Mouse (Mus musculus): Measurements from ENCODE around the gene Carns1. TPM values are rescaled to one million over a fixed set of nuclear protein-coding genes. Genes with fewer than 3 reads are reported as not detected.
"Not testable (repeated sequence)": the region's sequence is repeated elsewhere in the genome, so short reads cannot be mapped to it uniquely, and the experiment has no call there.

The Carns1 gene
- total RNA-seq, 4 experiments from 2014 or later, result 23.8 to 33.0 (median 24.9) TPM

DNA sequence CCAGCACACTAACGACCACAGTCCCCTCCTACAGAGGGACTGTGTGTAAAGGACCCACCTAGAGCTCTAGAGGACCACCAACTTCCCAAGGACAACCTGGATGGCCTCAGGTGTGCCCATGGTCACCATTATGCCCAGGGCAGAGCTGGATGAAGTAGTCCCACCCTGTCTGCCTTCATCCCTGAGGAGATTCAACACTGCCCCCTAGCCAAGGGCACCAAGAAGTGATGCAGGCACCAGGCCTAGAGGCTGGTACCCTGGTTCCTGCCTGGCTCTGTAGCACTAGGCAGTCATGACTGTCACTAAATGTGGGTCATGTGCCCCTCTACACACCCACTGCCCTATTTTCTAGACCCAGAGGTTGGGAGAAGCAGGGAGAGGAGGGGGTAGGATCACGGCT, 43.5 kb downstream of the Carns1 start:
- no peak for DNase-seq (ENCODE audit: low spot score in 2 of 2)

DNA sequence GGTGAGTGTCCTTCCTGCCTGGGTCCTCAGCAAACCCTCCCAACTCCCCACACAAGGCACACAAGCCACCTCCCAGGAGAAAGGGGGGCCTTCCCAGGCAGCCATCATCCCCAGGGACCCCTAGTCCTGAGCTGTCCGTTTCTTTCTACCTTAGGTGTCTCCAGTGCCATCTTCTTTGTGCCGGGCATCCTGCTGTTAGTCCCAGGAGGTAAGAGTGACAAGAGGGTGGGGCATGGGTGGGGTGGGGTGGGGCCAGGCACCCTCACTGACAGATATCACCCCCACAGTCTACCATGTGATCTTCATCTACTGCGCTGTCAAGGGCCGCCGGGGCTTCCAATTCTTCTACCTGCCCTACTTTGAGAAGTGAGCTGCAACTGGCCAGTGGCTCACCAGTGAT, 44.2 kb downstream of the Carns1 start:
- DNase-seq (ENCODE audit: low spot score in 2 of 2), result no peak

DNA sequence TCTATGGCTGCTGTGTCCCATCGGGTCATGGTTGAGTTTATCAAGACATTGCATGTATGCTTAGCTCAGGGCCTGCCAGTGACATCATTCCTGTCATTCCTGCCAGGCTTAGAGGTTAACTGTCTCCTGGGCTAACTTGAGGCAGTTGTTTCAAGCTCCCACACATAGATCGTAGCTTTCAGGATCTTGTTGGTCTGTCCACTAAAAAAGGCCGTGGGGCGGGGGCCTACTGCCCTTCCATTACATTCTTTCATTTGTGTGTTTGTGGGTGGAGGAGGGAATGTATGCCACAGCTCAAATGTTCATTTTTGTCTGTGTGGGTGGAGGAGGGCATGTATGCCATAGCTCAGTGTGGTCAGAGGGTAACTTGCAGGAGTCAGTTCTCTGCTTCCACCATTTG, 45.2 kb downstream of the Carns1 start:
- no peak for DNase-seq (ENCODE audit: low spot score in 2 of 2)

DNA sequence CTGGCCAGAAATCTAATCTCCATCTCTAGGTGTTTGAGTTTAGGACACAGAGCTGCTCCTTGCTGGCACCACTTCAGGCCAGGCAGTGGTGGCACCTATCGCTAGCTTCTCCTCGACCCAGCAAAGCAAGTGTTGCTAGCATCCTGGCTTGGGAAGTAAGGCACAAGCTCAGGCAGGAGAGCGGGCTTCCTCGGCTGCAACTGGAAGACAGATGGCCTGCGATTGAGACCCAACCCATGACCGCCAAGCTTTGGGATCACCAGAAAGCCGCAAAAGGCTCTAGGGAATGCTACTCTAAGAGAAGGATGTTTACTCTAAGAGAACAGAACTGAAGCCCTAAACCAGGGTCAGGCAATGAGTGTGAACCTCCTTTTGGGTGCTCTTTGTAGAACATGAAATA, 45.8 kb downstream of the Carns1 start:
- no peak for DNase-seq (ENCODE audit: low spot score in 2 of 2)

DNA sequence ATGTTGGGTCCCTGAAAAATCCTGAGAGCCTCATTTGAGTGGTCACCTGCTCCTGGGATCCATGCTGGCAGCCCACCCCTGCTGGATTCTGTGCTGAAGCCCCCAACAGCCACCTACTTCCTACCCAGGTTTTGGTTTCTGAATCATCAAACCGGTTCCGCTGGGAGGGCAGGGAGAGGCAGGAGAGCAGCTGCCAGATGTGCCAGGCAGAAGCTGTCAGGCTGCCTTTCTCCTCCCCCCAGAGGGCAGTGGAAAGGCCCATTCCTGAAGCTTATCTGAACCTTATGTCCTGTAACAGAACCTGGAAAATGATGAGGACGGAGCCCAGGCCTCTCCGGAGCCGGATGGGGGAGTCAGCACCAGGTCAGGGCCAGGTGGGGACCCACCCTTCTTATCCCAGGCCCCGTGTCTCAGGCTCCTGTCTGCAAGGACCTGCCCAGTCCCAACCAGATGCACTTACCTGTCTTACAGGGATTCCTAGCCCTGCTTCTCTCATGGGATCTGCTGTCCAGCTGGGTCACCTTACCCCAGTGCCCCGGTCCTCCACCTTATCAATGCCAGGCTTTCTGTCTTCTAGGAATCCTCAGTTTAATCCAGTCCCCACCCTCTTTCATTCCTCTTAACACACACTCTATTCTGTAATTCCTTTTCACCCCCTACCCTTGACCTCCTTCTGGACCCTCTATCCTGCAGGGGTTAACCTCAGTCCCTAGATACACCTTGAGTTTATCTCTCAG, 48.4 kb downstream of the Carns1 start:
- DNase-seq (ENCODE audit: low spot score in 2 of 2), result no peak

DNA sequence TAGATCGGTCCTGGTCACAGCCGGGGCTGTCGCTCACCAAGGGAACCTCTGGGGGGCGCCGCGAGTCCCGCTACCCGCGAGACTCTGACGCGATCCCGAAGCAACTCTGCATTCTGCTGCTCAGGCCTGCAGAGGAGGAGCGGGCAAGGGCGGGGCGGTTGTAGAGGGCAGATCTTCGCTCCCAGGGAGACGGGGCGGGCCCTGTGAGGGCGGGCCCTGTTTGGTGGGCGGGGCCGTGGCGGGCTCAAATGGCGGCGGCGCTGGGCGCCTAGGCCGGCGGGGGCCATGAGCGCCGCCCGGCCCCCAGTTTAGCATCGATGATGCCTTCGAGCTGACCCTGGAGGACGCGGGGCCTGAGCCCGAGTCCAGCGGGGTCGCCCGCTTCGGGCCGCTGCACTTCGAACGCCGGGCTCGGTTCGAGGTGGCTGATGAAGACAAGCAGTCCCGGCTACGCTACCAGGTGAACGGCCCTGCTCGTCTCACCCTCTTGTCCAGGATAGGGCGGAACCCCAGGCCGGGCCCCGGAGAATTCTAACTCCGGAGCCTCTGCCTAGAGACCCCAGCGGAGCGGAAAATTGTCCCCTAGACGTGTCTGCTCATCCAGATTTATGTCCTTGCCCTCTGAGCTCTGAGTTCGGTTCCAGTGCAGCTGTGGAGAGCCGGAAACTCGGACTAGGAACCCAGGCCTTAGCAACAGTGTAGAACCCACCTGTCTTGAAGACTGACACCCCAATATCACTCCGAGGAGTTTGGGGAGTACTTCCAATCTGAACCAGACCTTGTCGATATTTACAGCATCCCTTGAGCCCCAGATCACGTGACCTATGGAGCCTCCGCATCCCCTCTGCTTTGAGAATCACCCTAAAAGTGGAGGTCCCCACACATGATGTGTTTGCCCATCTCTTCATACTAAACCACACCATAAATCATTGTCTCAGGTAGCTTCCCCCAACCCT, 49.3 kb downstream of the Carns1 start, which contains the start of gene Aip:
Gene Aip (minus strand): TSS at position 118 of the 956 bp plus-strand sequence.
- peak; percentile 96 to 98 for DNase-seq (ENCODE audit: low spot score in 2 of 2)

DNA sequence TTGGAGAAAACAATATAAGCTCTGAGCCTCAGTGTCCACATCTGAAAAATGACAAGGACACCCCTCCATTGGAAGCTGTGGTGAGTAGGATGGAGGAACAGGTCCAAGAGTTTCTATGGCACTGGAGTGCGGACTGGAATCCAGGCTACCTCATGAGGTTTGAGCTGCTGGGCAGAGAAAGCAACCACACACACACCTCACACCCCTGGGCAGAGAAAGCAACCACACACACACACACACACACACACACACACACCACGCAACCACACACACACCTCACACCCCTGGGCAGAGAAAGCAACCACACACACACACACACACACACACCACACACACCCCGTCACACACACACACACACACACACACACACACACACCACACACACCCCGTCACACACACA, 50.0 kb downstream of the Carns1 start:
- not testable (repeated sequence) for DNase-seq (ENCODE audit: low spot score in 2 of 2)

DNA sequence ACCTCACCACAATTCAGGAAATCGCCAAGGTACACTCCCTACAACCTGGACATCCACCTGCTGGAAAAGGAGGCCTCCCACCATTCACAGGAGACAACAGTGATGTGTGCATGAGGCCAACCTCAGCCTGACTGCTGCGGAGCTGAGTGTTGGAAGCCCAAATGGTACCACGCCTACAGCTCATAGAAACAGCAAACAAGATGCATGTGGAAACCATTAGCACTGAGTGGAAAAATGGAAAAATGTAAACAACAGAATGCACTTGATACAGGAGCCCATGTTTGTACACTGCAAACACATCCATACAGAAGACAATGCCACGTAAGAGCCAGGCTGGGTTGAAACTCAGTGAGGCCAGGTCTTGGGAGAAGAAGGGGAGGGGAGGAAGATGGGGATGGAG, 50.8 kb downstream of the Carns1 start:
- DNase-seq (ENCODE audit: low spot score in 2 of 2), result no peak

DNA sequence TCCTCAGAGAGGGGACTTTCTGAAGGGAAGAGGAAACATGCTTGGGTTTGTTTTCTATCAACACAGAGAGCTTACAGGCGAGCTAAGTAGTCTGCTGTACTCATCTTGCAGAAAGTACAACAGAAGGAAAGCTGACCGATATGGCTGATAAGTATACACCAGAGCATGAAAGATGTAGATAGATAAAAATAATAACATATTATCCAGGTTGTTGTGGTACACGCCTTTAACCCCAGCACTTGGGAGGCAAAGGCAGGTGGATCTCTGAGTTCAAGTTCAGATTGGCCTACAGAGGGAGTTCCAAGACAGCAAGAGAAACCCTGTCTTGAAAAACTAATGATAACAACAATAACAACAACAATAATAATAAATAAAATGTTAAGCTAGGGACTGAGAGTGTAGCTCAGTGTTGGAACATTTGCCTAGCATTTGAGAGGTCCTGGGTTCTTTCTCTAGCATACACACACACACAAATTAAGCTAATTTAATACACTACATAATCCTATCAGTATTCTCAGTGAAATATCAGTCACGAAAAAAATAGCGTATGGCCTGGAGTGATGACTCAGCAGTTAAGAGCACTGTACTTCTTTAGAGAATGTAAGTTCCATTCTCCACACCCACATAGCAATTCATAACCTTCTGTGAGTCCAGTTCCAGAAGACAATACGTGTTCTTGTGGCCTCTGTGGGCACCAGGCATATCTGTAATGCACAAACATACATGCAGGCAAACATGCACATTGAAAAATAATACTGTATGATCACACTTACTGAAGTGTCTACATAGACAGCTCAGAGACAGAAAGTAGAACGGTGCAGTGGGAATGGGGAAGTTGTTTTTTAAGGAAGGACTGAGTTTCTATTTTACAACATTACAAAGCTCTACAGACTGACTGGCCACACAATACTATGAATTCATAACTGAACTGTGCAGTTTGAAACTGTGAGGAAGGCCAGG, 52.6 kb downstream of the Carns1 start:
- no peak for DNase-seq (ENCODE audit: low spot score in 2 of 2)

DNA sequence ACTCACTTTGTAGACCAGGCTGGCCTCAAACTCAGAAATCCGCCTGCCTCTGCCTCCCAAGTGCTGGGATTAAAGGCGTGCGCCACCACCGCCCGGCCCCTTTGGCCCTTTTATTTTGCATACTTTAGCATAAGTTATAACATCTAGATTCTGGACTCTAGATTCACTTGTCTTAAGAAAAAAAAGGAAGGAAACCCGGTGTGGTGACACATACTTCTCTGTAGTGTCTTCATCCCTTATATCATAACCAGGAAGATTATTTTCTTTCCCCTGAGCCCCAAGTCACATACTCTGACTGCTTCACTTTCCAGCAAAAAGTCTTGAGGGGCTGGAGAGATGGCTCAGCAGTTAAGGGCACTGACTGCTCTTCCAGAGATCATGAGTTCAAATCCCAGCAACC, 53.4 kb downstream of the Carns1 start:
- not testable (repeated sequence) for DNase-seq (ENCODE audit: low spot score in 2 of 2)

DNA sequence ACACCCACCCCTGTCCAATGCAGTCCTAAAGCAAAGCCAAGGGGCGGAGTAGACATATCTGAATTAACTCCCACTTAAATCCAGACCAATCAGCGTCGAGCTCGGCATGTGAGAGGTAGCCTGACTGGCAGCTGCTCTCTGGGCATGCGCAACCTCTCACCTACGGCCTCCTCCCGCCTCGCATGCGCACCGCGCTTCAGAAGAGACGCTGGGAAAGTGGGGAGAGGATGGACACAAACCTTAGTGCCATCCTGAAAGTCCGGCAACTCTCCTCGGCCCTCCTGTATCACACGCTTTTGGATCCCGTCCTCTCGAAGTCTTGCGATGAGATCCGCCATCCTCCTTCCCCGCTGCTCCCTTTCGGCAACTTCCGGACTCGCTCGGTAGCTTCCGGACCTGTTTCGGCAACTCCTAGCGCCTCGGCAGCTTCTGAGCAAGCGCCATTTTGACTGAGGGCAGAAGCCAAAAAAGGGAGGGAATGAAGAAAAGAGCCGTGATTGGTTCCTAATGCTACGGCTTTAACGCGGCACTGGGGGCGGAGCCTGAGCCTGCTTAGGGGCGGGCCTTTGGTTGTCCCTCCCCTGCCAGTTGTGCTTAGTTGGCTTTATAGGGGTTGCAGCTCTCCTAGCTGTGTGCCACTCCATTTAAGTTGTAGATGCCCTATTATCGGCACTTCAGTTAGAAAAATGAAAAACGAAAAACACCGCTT, 54.0 kb downstream of the Carns1 start:
- peak; percentile 98 for DNase-seq (ENCODE audit: low spot score in 2 of 2)

DNA sequence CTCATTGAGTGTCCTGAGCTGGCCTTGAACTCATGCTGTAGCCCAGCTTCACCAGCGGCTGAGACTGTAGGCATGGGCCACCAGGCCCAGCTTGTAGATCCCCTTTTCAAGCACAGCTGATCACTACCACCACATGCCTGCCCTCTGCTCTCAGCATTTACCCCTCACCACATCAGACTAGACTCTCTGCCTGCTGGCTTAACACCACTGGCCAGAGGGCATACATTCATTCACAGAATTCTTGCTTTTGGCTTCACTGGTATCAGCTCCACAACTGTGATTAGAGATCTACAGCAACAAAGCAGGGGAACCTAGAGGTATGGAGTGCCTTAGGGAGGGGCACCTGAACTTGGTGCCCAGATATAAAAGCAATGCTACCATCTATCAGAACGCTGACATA, 54.8 kb downstream of the Carns1 start:
- DNase-seq (ENCODE audit: low spot score in 2 of 2), result no peak

DNA sequence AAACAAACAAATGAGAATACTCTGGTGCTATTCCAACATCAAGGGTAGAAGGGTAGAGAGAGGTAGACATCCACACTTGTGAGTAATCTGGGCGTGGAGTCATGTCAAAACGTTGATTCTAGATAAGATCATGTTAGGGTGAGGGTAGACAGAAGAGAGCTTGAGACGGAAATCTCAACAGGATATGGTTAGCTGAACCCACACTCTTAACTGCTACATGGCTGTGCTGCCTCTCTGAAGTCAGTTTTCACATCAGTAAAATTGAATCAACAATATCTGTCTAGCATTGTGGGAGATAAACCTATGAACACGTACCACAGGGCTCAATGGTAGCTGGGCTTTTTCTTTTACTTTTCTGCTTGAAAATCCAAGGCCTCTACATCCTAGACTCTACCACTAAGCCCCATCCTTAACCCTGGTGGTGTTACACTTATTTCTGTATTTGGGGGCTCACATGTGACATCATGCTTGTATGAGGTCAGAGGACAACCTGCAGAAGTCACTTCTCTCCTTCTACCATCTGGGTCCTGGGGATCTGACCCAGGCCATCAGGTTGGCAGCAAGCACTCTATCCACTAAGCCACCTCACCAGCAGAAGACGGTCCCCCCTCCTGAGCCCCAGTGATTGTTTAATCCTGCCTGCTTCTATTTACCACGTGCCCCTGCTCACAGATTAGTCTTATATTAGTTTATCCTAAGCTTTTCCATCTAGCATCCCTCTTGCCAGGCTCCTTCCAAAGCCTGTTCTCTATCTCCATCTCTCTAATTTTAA, 55.4 kb downstream of the Carns1 start:
- DNase-seq (ENCODE audit: low spot score in 2 of 2), result no peak

DNA sequence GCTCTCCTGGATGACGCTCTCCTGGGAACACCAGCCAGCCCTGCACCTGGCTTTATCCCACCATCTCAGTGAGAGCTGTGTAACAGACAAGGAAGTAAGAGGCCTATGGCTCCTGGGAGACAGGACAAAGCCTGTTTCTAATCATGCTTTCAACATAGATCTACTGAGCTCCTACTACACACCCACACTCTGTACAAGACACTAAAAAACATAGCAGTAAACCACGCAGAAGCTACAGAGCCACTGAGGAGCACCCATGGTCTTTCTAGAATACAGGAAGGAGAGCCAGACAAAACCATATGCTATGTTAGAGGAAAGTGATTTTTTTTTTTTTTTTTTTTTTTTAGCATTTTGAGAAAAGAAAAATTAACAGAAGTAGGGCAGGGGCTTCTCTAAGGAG, 56.9 kb downstream of the Carns1 start:
- DNase-seq (ENCODE audit: low spot score in 2 of 2), result no peak

DNA sequence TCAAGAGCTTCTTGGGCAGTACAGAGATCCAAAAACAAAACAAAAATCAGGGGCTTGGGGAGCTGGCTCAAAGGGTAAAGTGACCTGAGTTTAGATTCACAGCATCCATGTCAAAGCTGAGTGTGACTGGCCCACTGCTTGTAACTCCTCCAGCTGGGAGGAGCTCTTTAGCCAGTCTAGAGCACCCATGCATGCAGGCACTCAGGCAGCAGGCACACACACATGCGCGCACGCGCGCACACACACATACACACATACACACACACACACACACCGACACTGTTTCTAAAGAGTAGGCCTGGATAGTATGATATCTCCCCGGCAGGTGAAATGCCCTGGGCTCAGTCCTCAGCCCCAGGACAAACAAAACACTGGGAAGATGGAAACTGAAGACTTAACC, 58.3 kb downstream of the Carns1 start:
- DNase-seq (ENCODE audit: low spot score in 2 of 2), result no peak

DNA sequence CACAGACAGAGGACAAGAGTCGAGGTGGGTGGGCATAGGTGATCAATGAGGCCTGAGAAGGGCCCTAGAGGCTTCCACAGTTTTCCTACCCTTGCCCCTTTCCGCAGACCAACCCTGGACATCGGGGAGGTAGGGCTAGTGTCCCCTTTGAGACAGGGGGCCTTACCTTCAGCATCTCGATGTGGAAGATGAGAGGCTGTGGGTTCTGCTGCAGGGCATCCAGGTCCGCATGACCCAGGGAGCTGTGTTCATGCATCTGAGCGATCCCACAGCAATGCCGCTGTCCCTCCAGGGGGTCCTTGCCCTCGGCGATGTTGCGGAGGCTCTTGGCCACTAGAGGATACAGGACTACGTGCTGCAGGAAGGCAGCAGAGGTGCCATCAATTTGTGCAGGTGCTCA, 59.5 kb downstream of the Carns1 start:
- no peak for DNase-seq (ENCODE audit: low spot score in 2 of 2)

DNA sequence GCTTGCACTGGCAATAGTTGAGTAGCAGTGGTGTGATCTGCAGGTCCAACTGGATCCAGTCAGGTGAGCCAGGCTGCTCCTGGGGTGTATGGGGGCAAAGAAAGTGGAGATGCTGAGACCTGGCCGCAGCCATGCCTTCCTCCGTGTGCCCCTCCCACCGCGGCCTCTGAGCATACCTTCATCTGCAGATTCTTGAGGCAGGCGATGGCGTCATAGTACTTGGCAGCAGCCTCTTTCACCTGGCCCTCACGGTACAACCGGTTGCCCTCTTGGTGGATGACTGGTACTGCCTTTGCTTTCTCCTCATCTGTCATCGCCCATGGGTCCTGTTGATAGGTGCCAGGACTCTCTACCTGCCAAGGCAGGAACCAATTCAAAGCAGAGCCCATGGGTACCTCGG, 60.1 kb downstream of the Carns1 start:
- DNase-seq (ENCODE audit: low spot score in 2 of 2), result no peak

DNA sequence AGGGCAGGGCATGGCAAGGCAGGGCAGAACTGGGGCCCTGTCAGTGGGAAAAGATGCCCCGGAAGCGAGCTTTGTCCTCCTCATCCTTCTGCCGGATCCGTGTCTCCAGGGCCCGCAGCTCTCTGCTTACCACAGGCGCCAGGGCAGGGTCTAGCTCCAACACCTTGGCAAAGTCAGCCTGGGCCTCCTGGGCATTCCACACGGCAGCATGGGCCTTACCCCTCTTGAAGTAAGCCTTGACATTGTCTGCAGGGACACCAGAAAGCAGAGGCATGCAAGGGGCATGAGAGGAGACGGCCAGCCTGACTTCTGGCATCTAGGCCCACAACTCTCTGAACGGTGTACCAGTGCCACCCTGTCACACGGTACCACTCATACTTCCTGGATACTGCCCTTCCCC, 60.7 kb downstream of the Carns1 start:
- no peak for DNase-seq (ENCODE audit: low spot score in 2 of 2)
